Comparison of ENCODE assay signal across 9 mouse cellular contexts in genomic region chr1:87098358-87098975, GRCm38 (mm10). TPM values are rescaled to one million over a fixed set of nuclear protein-coding genes. Genes with fewer than 3 reads are reported as not detected.
DNase-seq lines count a peak whose midpoint lies in the region; ATAC-seq and TF ChIP-seq lines count a peak whose summit lies in the region.
"Had no signal": no experiment of that assay in that cellular context is flagged by ENCODE, and none has a peak within 500 bp of the region (broad histone marks: within the 10 kb centered on the region; RNA-seq: fewer than 3 reads in every experiment).

No protein-coding gene starts in this region.

- H3K36me3 ChIP-seq in spleen, adult 2 months (ENCODE audit: control insufficient read depth, insufficient read depth, low read length) = no peaks in the 10 kb centered on the region

- no peak overlapping the region for H3K27ac ChIP-seq in cortical plate, adult 2 months (ENCODE audit: insufficient read depth, low read length)
- H3K27ac ChIP-seq in spleen, adult 2 months (ENCODE audit: insufficient read depth, low read length) = no peak overlapping the region

- ATAC-seq in cerebellum, adult (ENCODE audit: insufficient number of reproducible peaks, low FRiP score, low TSS enrichment) = no peak
- ATAC-seq: Patski had no signal

- no peaks in the 10 kb centered on the region for H3K27me3 ChIP-seq in spleen, adult 2 months (ENCODE audit: control insufficient read depth, insufficient read depth, low read length)

- TF ChIP-seq POLR2A in cortical plate, adult 2 months (IDR thresholded peaks at IDR 0.05; ENCODE audit: extremely low read depth, insufficient read depth, low read length) = no peak
- TF ChIP-seq POLR2A in spleen, adult 2 months (IDR thresholded peaks at IDR 0.05; ENCODE audit: low read depth, low read length) = no peak

- 19% methylated on average over 30 of the region's 30 CpGs for WGBS in spleen, adult 2 months

- DNase-seq in cerebellum, adult 11-12 months = peak; percentile 6
- DNase-seq in gastrocnemius, postnatal 25 days = peak; percentile 48
- peak; percentile 44 for DNase-seq in induced T-regulatory cell, adult 2 months (ENCODE audit: low read depth)
- peak; percentile 18 to 31 for DNase-seq in left cerebral cortex, postnatal 36 days (ENCODE audit: low spot score in 2 of 2)
- peak; percentile 68 for DNase-seq in mesoderm, embryonic 11.5 days (ENCODE audit: low read depth, low spot score)
- no peak for DNase-seq in spleen, adult 2 months (ENCODE audit: low read depth in 1 of 2, low spot score in 2 of 2)

- intact Hi-C loops in left cerebral cortex, postnatal 36 days (cut with DNase I) = loop anchor here (5.0 kb wide), 1 partner anchor 89 kb away; no protein-coding TSS in a partner anchor

- no peaks in the 10 kb centered on the region for H3K4me1 ChIP-seq in cortical plate, adult 2 months (ENCODE audit: control insufficient read depth, insufficient read depth, low read length)
- H3K4me1 ChIP-seq in spleen, adult 2 months (ENCODE audit: control insufficient read depth, insufficient read depth, insufficient read length) = no peaks in the 10 kb centered on the region; the same call in 1 of the 2 replicates

- TF ChIP-seq CTCF in cortical plate, adult 2 months (IDR thresholded peaks at IDR 0.05; ENCODE audit: extremely low read depth, insufficient read depth, low read length) = 0 out of 2 replicates have a peak, but pooled peaks have one; percentile 16
- TF ChIP-seq CTCF in spleen, adult 2 months (IDR thresholded peaks at IDR 0.05; ENCODE audit: extremely low read depth, insufficient read depth, insufficient read length, insufficient replicate concordance) = peak; percentile 53; the same call in 1 of the 2 replicates

- no peak overlapping the region for H3K4me3 ChIP-seq in cortical plate, adult 2 months (ENCODE audit: insufficient read depth, low read length)
- no peak overlapping the region for H3K4me3 ChIP-seq in spleen, adult 2 months (ENCODE audit: extremely low read depth, insufficient read depth, insufficient read length)

RNA-seq across cellular contexts. Expression of gene Alpi, which starts 2.9 kb away (rescaled TPM):
- not detected in 2 replicates for polyA plus RNA-seq in cortical plate, adult 2 months (2012; rRNA removed)
- total RNA-seq in gastrocnemius, postnatal 25 days (2021) = not detected
- total RNA-seq in left cerebral cortex, postnatal 36 days (2021) = not detected
- not detected in 2 replicates for polyA plus RNA-seq in spleen, adult 2 months (2012; rRNA removed)

RNA-seq across cellular contexts. Expression of gene Alppl2, which starts 8.7 kb away (rescaled TPM):
- not detected in 2 replicates for polyA plus RNA-seq in cortical plate, adult 2 months (2012; rRNA removed)
- total RNA-seq in gastrocnemius, postnatal 25 days (2021) = not detected
- total RNA-seq in left cerebral cortex, postnatal 36 days (2021) = not detected
- polyA plus RNA-seq in spleen, adult 2 months (2012; rRNA removed) = not detected in 2 replicates
- polyA plus RNA-seq: Patski had no signal

RNA-seq across cellular contexts. Expression of gene Akp3, which starts 26.3 kb away (rescaled TPM):
- not detected in 2 replicates for polyA plus RNA-seq in cortical plate, adult 2 months (2012; rRNA removed)
- not detected for total RNA-seq in gastrocnemius, postnatal 25 days (2021)
- total RNA-seq in left cerebral cortex, postnatal 36 days (2021) = not detected
- not detected in 2 replicates for polyA plus RNA-seq in spleen, adult 2 months (2012; rRNA removed)

RNA-seq across cellular contexts. Expression of gene Ecel1, which starts 57.9 kb away (rescaled TPM):
- polyA plus RNA-seq in cortical plate, adult 2 months (2012; rRNA removed) = 2.3 and 3.9 TPM in 2 replicates
- total RNA-seq in gastrocnemius, postnatal 25 days (2021) = not detected
- 10 to 100 TPM in 1 of 2 experiments, 1 to 10 TPM in 1; 5.8 to 12.6 TPM for total RNA-seq in left cerebral cortex, postnatal 36 days (2021)
- 0.39 and 0.76 TPM in 2 replicates for polyA plus RNA-seq in spleen, adult 2 months (2012; rRNA removed)

Comparison
In these comparisons a context has a peak if more than half of its experiments do, and no peak if none do; other contexts are left out.
1. DNase-seq: peak in cerebellum, adult 11-12 months (single experiment), gastrocnemius, postnatal 25 days (single experiment), induced T-regulatory cell, adult 2 months (single experiment), left cerebral cortex, postnatal 36 days (2 of 2) and mesoderm, embryonic 11.5 days (single experiment); none in spleen, adult 2 months (0 of 2).